Mouse (Mus musculus) kidney, adult 8-10 months (tissue): Measurements from ENCODE around the gene Vmn1r63.
"Not testable (repeated sequence)": the region's sequence is repeated elsewhere in the genome, so short reads cannot be mapped to it uniquely, and the experiment has no call there.

Experiments
- DNase-seq, 2 experiments: peaks; one replicate each; pipeline ENCODE4 v3.0.0; 2022

The Vmn1r63 gene

DNA sequence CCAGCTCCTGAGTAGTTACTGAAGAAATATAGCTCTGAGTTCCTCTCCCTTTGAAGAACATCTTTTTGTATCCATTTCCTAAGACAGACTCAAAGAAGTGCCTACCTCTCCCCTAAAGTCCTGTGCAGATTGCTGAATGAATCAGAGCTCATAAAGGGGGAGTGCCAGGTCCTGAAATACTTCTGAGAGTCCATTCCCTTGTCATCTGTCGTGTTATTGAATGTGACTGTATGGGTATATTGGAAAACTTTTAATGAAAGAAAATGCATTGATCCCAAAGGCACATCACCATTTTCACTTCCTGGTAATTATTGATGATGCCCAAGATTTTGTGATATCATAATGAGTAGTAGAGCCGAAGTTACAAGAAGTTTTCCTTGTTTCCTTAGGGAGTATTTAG is at the start of gene Vmn1r63:
Vmn1r63 (minus strand) TSS at position 101 of the 400 bp plus-strand sequence.
- DNase-seq: not testable (repeated sequence)
